ENCODE assay signal across 17 mouse cellular contexts in genomic region chr7:130114436-130114835, GRCm38 (mm10).
DNase-seq lines count a peak whose midpoint lies in the region; ATAC-seq lines count a peak whose summit lies in the region.
"Had no signal": no experiment of that assay in that cellular context is flagged by ENCODE, and none has a peak within 500 bp of the region (broad histone marks: within the 10 kb centered on the region; RNA-seq: fewer than 3 reads in every experiment).

No protein-coding gene starts in this region.

- DNase-seq in heart, adult 11 months = no peak
- DNase-seq in testis, postnatal 14 days (ENCODE audit: low spot score) = peak; percentile 19
- no peak for DNase-seq in testis, postnatal 10 days (ENCODE audit: low spot score)
- DNase-seq in kidney, postnatal 14 days = peak; percentile 70
- DNase-seq in lung, postnatal 4 days = peak; percentile 40 to 44
- no peak for DNase-seq in left cerebral cortex, postnatal 4 days
- no peak for DNase-seq in MN1 (ENCODE audit: low spot score)
- DNase-seq: layer of hippocampus, postnatal 36 days; right cerebral cortex, postnatal 14 days; thymus, postnatal 25 days had no signal

- H3K4me1 ChIP-seq in heart, embryonic 14.5 days (ENCODE audit: control insufficient read depth in 2 of 2, insufficient read depth in 2 of 2, low read length in 2 of 2) = peaks cover 6 to 10% of the 10 kb centered on the region in 2 experiments; a peak in 2 of 4 replicates

- H3K27me3 ChIP-seq in heart, embryonic 14.5 days (ENCODE audit: control insufficient read depth, insufficient read depth, low read length) = no peaks in the 10 kb centered on the region
- H3K27me3 ChIP-seq: embryonic facial prominence, embryonic 15.5 days; forebrain, embryonic 15.5 days; limb, embryonic 12.5 days; lung, embryonic 15.5 days; neural tube, embryonic 13.5 days had no signal

- WGBS in heart, embryonic 14.5 days = 24% methylated on average over 4 of the region's 4 CpGs

- H3K4me2 ChIP-seq in heart, embryonic 14.5 days (ENCODE audit: low read length) = no peak overlapping the region
- H3K4me2 ChIP-seq: embryonic facial prominence, embryonic 15.5 days; forebrain, embryonic 15.5 days; limb, embryonic 12.5 days; lung, embryonic 15.5 days; neural tube, embryonic 13.5 days had no signal

- intact Hi-C loops in left cerebral cortex, postnatal 4 days (cut with DNase I) = no loop called here

- ATAC-seq in heart, embryonic 14.5 days (ENCODE audit: insufficient number of reproducible peaks, insufficient read depth, low FRiP score, low read depth) = peak; percentile 47; the same call in 1 of the 2 replicates
- ATAC-seq: activated CD4-positive, CD25-positive, alpha-beta regulatory T cell, adult 4 months; forebrain, embryonic 15.5 days had no signal

- H3K4me3 ChIP-seq in heart, embryonic 14.5 days (ENCODE audit: control insufficient read depth in 1 of 2, insufficient read depth in 1 of 2, low read depth in 1 of 2, low read length in 2 of 2) = no peak overlapping the region
- H3K4me3 ChIP-seq: embryonic facial prominence, embryonic 15.5 days; forebrain, embryonic 15.5 days; limb, embryonic 12.5 days; lung, embryonic 15.5 days; neural tube, embryonic 13.5 days had no signal

- no peak overlapping the region for H3K27ac ChIP-seq in heart, embryonic 14.5 days (replicated peaks in 1 of 2; ENCODE audit: control insufficient read depth in 1 of 2, insufficient read depth in 1 of 2, low read depth in 2 of 2, low read length in 2 of 2)
- H3K27ac ChIP-seq: embryonic facial prominence, embryonic 15.5 days; forebrain, embryonic 15.5 days; limb, embryonic 12.5 days; lung, embryonic 15.5 days; neural tube, embryonic 13.5 days had no signal

- H3K9me3 ChIP-seq in heart, embryonic 14.5 days (ENCODE audit: control insufficient read depth, low read length) = no peaks in the 10 kb centered on the region
- H3K9me3 ChIP-seq: embryonic facial prominence, embryonic 15.5 days; forebrain, embryonic 15.5 days; limb, embryonic 12.5 days; lung, embryonic 15.5 days; neural tube, embryonic 13.5 days had no signal

- no peaks in the 10 kb centered on the region for H3K36me3 ChIP-seq in heart, embryonic 14.5 days (ENCODE audit: control insufficient read depth, insufficient read depth, low read length)
- H3K36me3 ChIP-seq: embryonic facial prominence, embryonic 15.5 days; forebrain, embryonic 15.5 days; limb, embryonic 12.5 days; lung, embryonic 15.5 days; neural tube, embryonic 13.5 days had no signal

- H3K9ac ChIP-seq in heart, embryonic 14.5 days (ENCODE audit: low read length) = no peak overlapping the region
- H3K9ac ChIP-seq: embryonic facial prominence, embryonic 15.5 days; forebrain, embryonic 15.5 days; limb, embryonic 12.5 days; lung, embryonic 15.5 days; neural tube, embryonic 13.5 days had no signal

Comparison
In these comparisons a context has a peak if more than half of its experiments do, and no peak if none do; other contexts are left out.
1. DNase-seq: peak in testis, postnatal 14 days (single experiment), kidney, postnatal 14 days (single experiment) and lung, postnatal 4 days (2 of 2); none in heart, adult 11 months (single experiment), testis, postnatal 10 days (single experiment), left cerebral cortex, postnatal 4 days (single experiment) and MN1 (single experiment).